Mouse (Mus musculus): Measurements from ENCODE around the gene Plcl2.

GRCm38 (mm10) chr17:50654741-50655415 lies 145.7 kb downstream of the Plcl2 start:
- TF ChIP-seq MAFK (IDR thresholded peaks at IDR 0.05; ENCODE audit: insufficient read depth, low read depth, low read length) (no peak), HCFC1 (IDR thresholded peaks at IDR 0.05; ENCODE audit: borderline replicate concordance, insufficient read depth, low read length) (no peak), ZC3H11A (IDR thresholded peaks at IDR 0.05; ENCODE audit: borderline replicate concordance, low read depth, low read length) (no peak), CHD2 (IDR thresholded peaks at IDR 0.05; ENCODE audit: low read depth, low read length) (no peak), ZNF384 (IDR thresholded peaks at IDR 0.05; ENCODE audit: low read depth, low read length) (no peak)

Measured in ES-E14 (cell line).